ENCODE assay signal across 8 mouse cellular contexts in genomic region chr4:132113411-132114095, GRCm38 (mm10). TPM values are rescaled to one million over a fixed set of nuclear protein-coding genes. Genes with fewer than 3 reads are reported as not detected.
A peak's percentile ranks its signal among the peaks of the same experiment; 100 is the strongest.
DNase-seq lines count a peak whose midpoint lies in the region; ATAC-seq lines count a peak whose summit lies in the region.

No protein-coding gene starts in this region.

- no peaks in the 10 kb centered on the region for H3K9me3 ChIP-seq in intestine, embryonic 15.5 days
- H3K9me3 ChIP-seq in midbrain, embryonic 11.5 days (ENCODE audit: control insufficient read depth, low read length): no peaks in the 10 kb centered on the region

- H3K4me1 ChIP-seq in intestine, embryonic 15.5 days (replicated peaks): 0 out of 2 replicates have a peak, but pooled peaks cover 3% of the 10 kb centered on the region
- peaks cover 11% of the 10 kb centered on the region for H3K4me1 ChIP-seq in midbrain, embryonic 11.5 days (ENCODE audit: control insufficient read depth, insufficient read depth, low read length)

- 37% methylated on average over 53 of the region's 53 CpGs for WGBS in intestine, embryonic 15.5 days
- WGBS in midbrain, embryonic 11.5 days: 41% methylated on average over 53 of the region's 53 CpGs

- no peaks in the 10 kb centered on the region; the same call in 1 of the 2 replicates for H3K27me3 ChIP-seq in intestine, embryonic 15.5 days (replicated peaks)
- H3K27me3 ChIP-seq in midbrain, embryonic 11.5 days (ENCODE audit: control insufficient read depth, insufficient read depth, low read length): no peaks in the 10 kb centered on the region

- no peak overlapping the region for H3K27ac ChIP-seq in intestine, embryonic 15.5 days
- H3K27ac ChIP-seq in midbrain, embryonic 11.5 days (ENCODE audit: low read depth, low read length): no peak overlapping the region

- DNase-seq in cerebellum, adult 18-20 months: peak; percentile 11 to 33
- no peak for DNase-seq in cerebellum, adult 9-10 months
- DNase-seq in thymus, postnatal 14 days: peak; percentile 19
- no peak for DNase-seq in thymus, adult 18-20 months
- peak; percentile 91 for DNase-seq in midbrain, embryonic 11.5 days (ENCODE audit: low spot score, missing footprints)
- DNase-seq in right cerebral cortex, postnatal 14 days: no peak
- no peak for DNase-seq in frontal cortex, adult 2 months (ENCODE audit: extremely low spot score in 1 of 2, low spot score in 1 of 2)

- peak overlapping the region; percentile 73 for H3K4me2 ChIP-seq in intestine, embryonic 15.5 days (replicated peaks)
- peak overlapping the region; percentile 36 for H3K4me2 ChIP-seq in midbrain, embryonic 11.5 days

- peak overlapping the region; percentile 36 for H3K4me3 ChIP-seq in intestine, embryonic 15.5 days (replicated peaks)
- H3K4me3 ChIP-seq in midbrain, embryonic 11.5 days (ENCODE audit: low read depth, low read length): peak overlapping the region; percentile 20; the same call in 1 of the 2 replicates

- peak overlapping the region; percentile 24 for H3K9ac ChIP-seq in intestine, embryonic 15.5 days
- H3K9ac ChIP-seq in midbrain, embryonic 11.5 days (ENCODE audit: low read length): peak overlapping the region; percentile 30; the same call in 1 of the 2 replicates

- no peaks in the 10 kb centered on the region for H3K36me3 ChIP-seq in intestine, embryonic 15.5 days
- no peaks in the 10 kb centered on the region for H3K36me3 ChIP-seq in midbrain, embryonic 11.5 days (ENCODE audit: control insufficient read depth, insufficient read depth, low read length)

- peak; percentile 39; the same call in 1 of the 2 replicates for ATAC-seq in intestine, embryonic 15.5 days
- ATAC-seq in midbrain, embryonic 11.5 days (ENCODE audit: low FRiP score): no peak

RNA-seq across cellular contexts. Expression of gene Oprd1, which starts 30.7 kb away (rescaled TPM):
- polyA plus RNA-seq in intestine, embryonic 15.5 days (2015; fragmentation: Nextera tagmentation; extraction: Ambion mirVana): 0.28 and 0.34 TPM in 2 replicates
- polyA plus RNA-seq in midbrain, embryonic 11.5 days (2014; fragmentation: Nextera tagmentation; extraction: Ambion mirVana): 0.04 and 0.08 TPM in 2 replicates
- 12.8 and 13.1 TPM in 2 replicates for polyA plus RNA-seq in frontal cortex, adult 2 months (2012; rRNA removed)

RNA-seq across cellular contexts. Expression of gene Epb41, which starts 38.4 kb away (rescaled TPM):
- polyA plus RNA-seq in intestine, embryonic 15.5 days (2015; fragmentation: Nextera tagmentation; extraction: Ambion mirVana): 50.0 and 54.2 TPM in 2 replicates
- polyA plus RNA-seq in midbrain, embryonic 11.5 days (2014; fragmentation: Nextera tagmentation; extraction: Ambion mirVana): 210 and 230 TPM in 2 replicates
- 29.1 and 29.3 TPM in 2 replicates for polyA plus RNA-seq in frontal cortex, adult 2 months (2012; rRNA removed)

RNA-seq across cellular contexts. Expression of gene Gm10300, which starts 39.1 kb away (rescaled TPM):
- polyA plus RNA-seq in intestine, embryonic 15.5 days (2015; fragmentation: Nextera tagmentation; extraction: Ambion mirVana): 0.08 and 0.16 TPM in 2 replicates
- 0.07 TPM in 1 of 2 replicates, not detected in the other for polyA plus RNA-seq in midbrain, embryonic 11.5 days (2014; fragmentation: Nextera tagmentation; extraction: Ambion mirVana)
- polyA plus RNA-seq in frontal cortex, adult 2 months (2012; rRNA removed): 0.06 TPM in 1 of 2 replicates, not detected in the other

Comparison
In these comparisons a context has a peak if more than half of its experiments do, and no peak if none do; other contexts are left out.
1. DNase-seq: peak in cerebellum, adult 18-20 months (2 of 2), thymus, postnatal 14 days (single experiment) and midbrain, embryonic 11.5 days (single experiment); none in cerebellum, adult 9-10 months (single experiment), thymus, adult 18-20 months (0 of 2), right cerebral cortex, postnatal 14 days (single experiment) and frontal cortex, adult 2 months (0 of 2).
2. RNA of gene Oprd1, which starts 30.7 kb away (polyA plus RNA-seq): 12.8 to 13.1 TPM in frontal cortex, adult 2 months; 0.28 to 0.34 TPM in intestine, embryonic 15.5 days and 0.04 to 0.08 TPM in midbrain, embryonic 11.5 days; every median in the first group is over 10 times any median in the second.